Mouse (Mus musculus) heart, embryonic 10.5 days (tissue): ENCODE data around the gene Fat1. TPM values are rescaled to one million over a fixed set of nuclear protein-coding genes. Genes with fewer than 3 reads are reported as not detected.

Experiments
- DNase-seq: peaks from one replicate; pipeline ENCODE4 v3.0.0-alpha.2; 2017; ENCODE audit warnings: low spot score
- H3K27ac ChIP-seq: fragments of 300-500 bp; sonication (generic); 2 replicates; pipeline ENCODE4 v1.5.1; 2016; ENCODE audit warnings: mild to moderate bottlenecking
- H3K27me3 ChIP-seq: fragments of 300-500 bp; sonication (generic); 2 replicates; pipeline ENCODE4 v1.6.1; 2016; ENCODE audit warnings: mild to moderate bottlenecking; ENCODE audit not compliant: poor library complexity, insufficient read depth, severe bottlenecking
- H3K36me3 ChIP-seq: fragments of 300-500 bp; sonication (generic); 2 replicates; pipeline ENCODE4 v1.6.1; 2016; ENCODE audit warnings: mild to moderate bottlenecking, moderate library complexity
- H3K4me1 ChIP-seq: fragments of 300-500 bp; sonication (generic); 2 replicates; pipeline ENCODE4 v1.6.1; 2016; ENCODE audit warnings: mild to moderate bottlenecking
- H3K4me3 ChIP-seq: fragments of 300-500 bp; sonication (generic); 2 replicates; pipeline ENCODE4 v1.5.1; 2016; ENCODE audit warnings: mild to moderate bottlenecking, moderate library complexity
- H3K9me3 ChIP-seq: fragments of 300-500 bp; sonication (generic); 2 replicates; pipeline ENCODE4 v1.6.1; 2016; ENCODE audit warnings: mild to moderate bottlenecking, moderate library complexity
- WGBS: fragments of 180-500 bp; shearing (Covaris S2); methylation state at CpG from one replicate; pipeline ENCODE4 v1.1.7; 2016; 5-methylcytosine and 5-hydroxymethylcytosine counted together
- polyA plus RNA-seq: library from polyadenylated mRNA; unstranded; fragments of >200 nt; fragmentation: Nextera tagmentation; extraction: Ambion mirVana; gene quantifications from 2 replicates; pipeline ENCODE4 v1.2.1, GENCODE M21; 2016

The Fat1 gene
- polyA plus RNA-seq, 1 experiment from 2014 or later = 18.0 TPM

- H3K27ac ChIP-seq = peak overlapping the region; percentile 17; the same call in 1 of the 2 replicates
- WGBS = 44% methylated on average over 6 of the region's 6 CpGs
Measured at GRCm38 (mm10) chr8:44971346-44971745, 36.1 kb downstream of the Fat1 start.

GRCm38 (mm10) chr8:44971964-44972363 lies 36.7 kb downstream of the Fat1 start:
- no peaks in the 10 kb centered on the region for H3K27me3 ChIP-seq
- H3K36me3 ChIP-seq = 0 out of 2 replicates have a peak, but pooled peaks cover 7% of the 10 kb centered on the region
- no peak for DNase-seq
- no peaks in the 10 kb centered on the region for H3K9me3 ChIP-seq
- peaks cover 63% of the 10 kb centered on the region for H3K4me1 ChIP-seq
- no peak overlapping the region for H3K27ac ChIP-seq
- H3K4me3 ChIP-seq = no peak overlapping the region
- 45% methylated on average over 5 of the region's 5 CpGs for WGBS

More at GRCm38 (mm10) chr8:44971346-44971745, 36.1 kb downstream of the Fat1 start:
- Histone ChIP-seq H3K4me1 (peaks cover 57% of the 10 kb centered on the region), H3K9me3 (no peaks in the 10 kb centered on the region), H3K36me3 (0 out of 2 replicates have a peak, but pooled peaks cover 11% of the 10 kb centered on the region), H3K4me3 (no peak overlapping the region), H3K27me3 (no peaks in the 10 kb centered on the region)
- DNase-seq = no peak

- Histone ChIP-seq H3K4me3 (no peak overlapping the region), H3K9me3 (no peaks in the 10 kb centered on the region), H3K27me3 (no peaks in the 10 kb centered on the region), H3K4me1 (peaks cover 79% of the 10 kb centered on the region), H3K36me3 (0 out of 2 replicates have a peak, but pooled peaks cover 4% of the 10 kb centered on the region), H3K27ac (peak overlapping the region; percentile 62; the same call in 1 of the 2 replicates)
- WGBS = 58% methylated on average over 9 of the region's 9 CpGs
- no peak for DNase-seq
Measured at GRCm38 (mm10) chr8:44975113-44975512, 39.9 kb downstream of the Fat1 start.

- Histone ChIP-seq H3K36me3 (0 out of 2 replicates have a peak, but pooled peaks cover 4% of the 10 kb centered on the region), H3K4me1 (peaks cover 80% of the 10 kb centered on the region), H3K9me3 (no peaks in the 10 kb centered on the region), H3K27me3 (no peaks in the 10 kb centered on the region), H3K4me3 (no peak overlapping the region), H3K27ac (no peak overlapping the region)
- WGBS = 89% methylated on average over 4 of the region's 4 CpGs
- no peak for DNase-seq
Measured at GRCm38 (mm10) chr8:44975654-44976053, 40.4 kb downstream of the Fat1 start.

- no peaks in the 10 kb centered on the region for H3K36me3 ChIP-seq
- no peak overlapping the region for H3K4me3 ChIP-seq
- no peaks in the 10 kb centered on the region for H3K9me3 ChIP-seq
- H3K27me3 ChIP-seq = no peaks in the 10 kb centered on the region
- no peak for DNase-seq
- H3K27ac ChIP-seq = peak overlapping the region; percentile 83
- 68% methylated on average over 9 of the region's 9 CpGs for WGBS
- H3K4me1 ChIP-seq = peaks cover 81% of the 10 kb centered on the region
Measured at GRCm38 (mm10) chr8:44978622-44979021, 43.4 kb downstream of the Fat1 start.

- Histone ChIP-seq H3K4me1 (peaks cover 78% of the 10 kb centered on the region), H3K27me3 (no peaks in the 10 kb centered on the region), H3K9me3 (no peaks in the 10 kb centered on the region), H3K27ac (peak overlapping the region; percentile 83), H3K36me3 (no peaks in the 10 kb centered on the region), H3K4me3 (0 out of 2 replicates have a peak overlapping the region, but pooled peaks have one; percentile 6)
- WGBS = 12% methylated on average over 6 of the region's 6 CpGs
- no peak for DNase-seq
Measured at GRCm38 (mm10) chr8:44979245-44979644, 44.0 kb downstream of the Fat1 start.

- Histone ChIP-seq H3K36me3 (no peaks in the 10 kb centered on the region), H3K27me3 (no peaks in the 10 kb centered on the region), H3K4me1 (peaks cover 77% of the 10 kb centered on the region), H3K9me3 (no peaks in the 10 kb centered on the region), H3K4me3 (no peak overlapping the region), H3K27ac (peak overlapping the region; percentile 83)
- DNase-seq = no peak
- WGBS = 34% methylated on average over 12 of the region's 12 CpGs
Measured at GRCm38 (mm10) chr8:44980030-44980429, 44.8 kb downstream of the Fat1 start.

- H3K4me1 ChIP-seq = peaks cover 44% of the 10 kb centered on the region
- H3K9me3 ChIP-seq = no peaks in the 10 kb centered on the region
- no peak for DNase-seq
- peak overlapping the region; percentile 56; the same call in 1 of the 2 replicates for H3K27ac ChIP-seq
- peak overlapping the region; percentile 18; the same call in 1 of the 2 replicates for H3K4me3 ChIP-seq
- H3K27me3 ChIP-seq = no peaks in the 10 kb centered on the region
- WGBS = 15% methylated on average over 10 of the region's 10 CpGs
- H3K36me3 ChIP-seq = peaks cover 13% of the 10 kb centered on the region
Measured at GRCm38 (mm10) chr8:44985326-44986288, 50.4 kb downstream of the Fat1 start.

- Histone ChIP-seq H3K27ac (peak overlapping the region; percentile 72), H3K27me3 (no peaks in the 10 kb centered on the region), H3K9me3 (no peaks in the 10 kb centered on the region), H3K36me3 (peaks cover 13% of the 10 kb centered on the region), H3K4me3 (no peak overlapping the region), H3K4me1 (peaks cover 55% of the 10 kb centered on the region)
- DNase-seq = no peak
- 58% methylated on average over 21 of the region's 21 CpGs for WGBS
Measured at GRCm38 (mm10) chr8:44991700-44992487, 56.6 kb downstream of the Fat1 start.

GRCm38 (mm10) chr8:44992664-44993063 lies 57.4 kb downstream of the Fat1 start:
- H3K36me3 ChIP-seq = peaks cover 13% of the 10 kb centered on the region
- no peak overlapping the region for H3K4me3 ChIP-seq
- no peaks in the 10 kb centered on the region for H3K27me3 ChIP-seq
- H3K27ac ChIP-seq = peak overlapping the region; percentile 72; the same call in 1 of the 2 replicates
- no peaks in the 10 kb centered on the region for H3K9me3 ChIP-seq
- no peak for DNase-seq
- peaks cover 61% of the 10 kb centered on the region for H3K4me1 ChIP-seq
- WGBS = 58% methylated on average over 6 of the region's 6 CpGs

- Histone ChIP-seq H3K27ac (peak overlapping the region; percentile 47; the same call in 1 of the 2 replicates), H3K9me3 (no peaks in the 10 kb centered on the region), H3K4me1 (peaks cover 68% of the 10 kb centered on the region), H3K36me3 (peaks cover 13% of the 10 kb centered on the region), H3K27me3 (no peaks in the 10 kb centered on the region), H3K4me3 (no peak overlapping the region)
- no peak for DNase-seq
- WGBS = 54% methylated on average over 4 of the region's 4 CpGs
Measured at GRCm38 (mm10) chr8:44993376-44993775, 58.1 kb downstream of the Fat1 start.

GRCm38 (mm10) chr8:44996493-44996892 lies 61.2 kb downstream of the Fat1 start:
- WGBS = 58% methylated on average over 3 of the region's 3 CpGs
- Histone ChIP-seq H3K9me3 (no peaks in the 10 kb centered on the region), H3K27ac (peak overlapping the region; percentile 60; the same call in 1 of the 2 replicates), H3K36me3 (no peaks in the 10 kb centered on the region), H3K4me1 (peaks cover 79% of the 10 kb centered on the region), H3K27me3 (no peaks in the 10 kb centered on the region), H3K4me3 (no peak overlapping the region)
- DNase-seq = no peak
